Mouse (Mus musculus): ENCODE measurements around the gene Atg10. TPM values are rescaled to one million over a fixed set of nuclear protein-coding genes. Genes with fewer than 3 reads are reported as not detected.
A peak's percentile ranks its signal among the peaks of the same experiment; 100 is the strongest.

Gene Atg10
- polyA plus RNA-seq, 1 experiment from 2014 or later: 16.8 TPM

DNA sequence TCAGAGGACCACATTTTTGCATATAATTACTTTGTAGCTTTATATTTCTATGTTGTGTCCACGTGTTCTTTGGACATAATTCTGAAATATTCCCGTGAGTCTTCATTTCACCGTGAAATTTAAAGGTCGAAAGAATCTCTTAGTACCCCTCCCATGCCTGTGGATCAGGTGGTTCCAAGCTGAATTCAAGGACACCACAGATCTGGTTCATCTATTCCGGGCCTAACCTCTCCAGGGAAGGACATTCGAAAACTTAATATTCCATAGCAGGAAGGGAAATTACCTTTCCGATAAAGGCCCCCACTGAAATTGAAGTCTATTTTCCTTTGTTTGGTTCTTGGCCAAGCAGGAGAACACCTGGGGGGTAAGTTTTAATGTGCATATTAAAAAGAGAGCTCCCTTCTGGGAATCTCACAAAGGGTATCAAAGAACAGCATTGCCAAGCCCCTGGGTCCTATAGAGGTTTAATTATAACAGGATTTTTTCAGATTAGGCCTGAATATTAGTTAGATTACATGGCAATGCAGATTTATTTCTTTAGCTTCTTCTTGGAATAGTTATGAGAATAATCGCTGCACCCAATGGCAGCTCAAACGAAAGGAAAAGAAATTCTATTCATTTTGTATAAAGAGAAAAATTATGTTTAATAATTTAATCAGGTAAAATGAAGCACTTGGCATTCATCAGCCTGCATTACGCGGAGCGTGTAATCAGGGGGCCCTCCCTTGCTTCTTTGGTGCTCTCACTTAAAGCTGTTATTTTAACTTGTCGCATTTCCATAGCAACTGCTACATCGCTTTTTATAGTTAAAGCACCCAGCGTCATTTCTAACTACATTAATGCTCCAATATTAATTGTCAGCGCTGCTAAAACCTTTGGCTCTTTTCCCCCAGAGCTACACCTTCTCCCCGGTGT, 310.8 kb downstream of the Atg10 start:
- WGBS: 78% methylated on average over 17 of the region's 17 CpGs
- Histone ChIP-seq H3K36me3 (ENCODE audit: control insufficient read depth, insufficient read depth, low read length) (no peaks in the 10 kb centered on the region), H3K27me3 (replicated peaks; ENCODE audit: control insufficient read depth, insufficient read depth, low read length) (no peaks in the 10 kb centered on the region)

DNA sequence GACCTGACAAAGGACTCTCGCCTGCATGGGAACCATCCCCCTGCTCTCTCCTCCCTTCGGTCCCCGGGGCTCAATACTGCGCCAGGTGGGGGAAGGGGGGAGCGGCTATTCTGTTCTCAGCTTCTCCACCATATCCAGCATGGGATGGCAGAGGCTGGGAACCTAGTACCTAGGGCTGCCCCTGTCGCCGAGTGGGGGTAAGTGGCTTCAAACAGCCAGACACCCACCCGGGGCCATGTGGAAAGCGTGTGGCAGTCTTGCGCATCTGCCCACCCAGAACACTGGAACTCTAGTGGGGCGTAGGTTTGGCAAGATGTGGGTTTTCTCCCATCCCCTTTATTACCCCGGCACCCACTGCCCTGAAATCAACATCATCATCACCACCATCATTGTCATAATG, 316.4 kb downstream of the Atg10 start:
- no peaks in the 10 kb centered on the region for H3K36me3 ChIP-seq (ENCODE audit: control insufficient read depth, insufficient read depth, low read length)
- no peak overlapping the region for H3K4me3 ChIP-seq (ENCODE audit: low read length)
- H3K27ac ChIP-seq (ENCODE audit: low read length): no peak overlapping the region
- ATAC-seq: no peak
- no peak overlapping the region for H3K9ac ChIP-seq (ENCODE audit: low read depth, low read length)
- H3K27me3 ChIP-seq (replicated peaks; ENCODE audit: control insufficient read depth, insufficient read depth, low read length): no peaks in the 10 kb centered on the region
- no peaks in the 10 kb centered on the region for H3K4me1 ChIP-seq (ENCODE audit: control insufficient read depth, insufficient read depth, low read length)
- 90% methylated on average over 12 of the region's 12 CpGs for WGBS
- H3K4me2 ChIP-seq (ENCODE audit: low read depth, low read length): no peak overlapping the region
- H3K9me3 ChIP-seq (ENCODE audit: control insufficient read depth, low read length): no peaks in the 10 kb centered on the region

More for the DNA sequence above, 310.8 kb downstream of the Atg10 start:
- no peak for ATAC-seq
- no peak overlapping the region for H3K4me3 ChIP-seq (ENCODE audit: low read length)
- H3K4me1 ChIP-seq (ENCODE audit: control insufficient read depth, insufficient read depth, low read length): no peaks in the 10 kb centered on the region
- H3K9ac ChIP-seq (ENCODE audit: low read depth, low read length): no peak overlapping the region
- H3K4me2 ChIP-seq (ENCODE audit: low read depth, low read length): no peak overlapping the region
- H3K9me3 ChIP-seq (ENCODE audit: control insufficient read depth, low read length): no peaks in the 10 kb centered on the region
- H3K27ac ChIP-seq (ENCODE audit: low read length): no peak overlapping the region

- no peaks in the 10 kb centered on the region for H3K4me1 ChIP-seq (ENCODE audit: control insufficient read depth, insufficient read depth, low read length)
- no peak within 1 kb of the TSS for H3K4me3 ChIP-seq (ENCODE audit: low read length)
- H3K27me3 ChIP-seq (replicated peaks; ENCODE audit: control insufficient read depth, insufficient read depth, low read length): no peaks in the 10 kb centered on the region
- no peaks in the 10 kb centered on the region for H3K36me3 ChIP-seq (ENCODE audit: control insufficient read depth, insufficient read depth, low read length)
- no peaks in the 10 kb centered on the region for H3K9me3 ChIP-seq (ENCODE audit: control insufficient read depth, low read length)
- no peak for ATAC-seq
- H3K9ac ChIP-seq (ENCODE audit: low read depth, low read length): no peak within 1 kb of the TSS
- H3K4me2 ChIP-seq (ENCODE audit: low read depth, low read length): no peak within 1 kb of the TSS
- 90% methylated on average over 5 of the region's 5 CpGs for WGBS
- H3K27ac ChIP-seq (ENCODE audit: low read length): no peak within 1 kb of the TSS
Measured at GRCm38 (mm10) chr13:90905176-90905575, 318.6 kb downstream of the Atg10 start, which contains the start of gene Atp6ap1l. Gene Atp6ap1l, minus strand, starts transcription at chr13:90905355.

- Histone ChIP-seq H3K9me3 (ENCODE audit: control insufficient read depth, low read length) (no peaks in the 10 kb centered on the region), H3K27me3 (replicated peaks; ENCODE audit: control insufficient read depth, insufficient read depth, low read length) (no peaks in the 10 kb centered on the region), H3K9ac (ENCODE audit: low read depth, low read length) (no peak overlapping the region), H3K27ac (ENCODE audit: low read length) (no peak overlapping the region), H3K4me3 (ENCODE audit: low read length) (no peak overlapping the region), H3K36me3 (ENCODE audit: control insufficient read depth, insufficient read depth, low read length) (no peaks in the 10 kb centered on the region), H3K4me1 (ENCODE audit: control insufficient read depth, insufficient read depth, low read length) (no peaks in the 10 kb centered on the region), H3K4me2 (ENCODE audit: low read depth, low read length) (no peak overlapping the region)
- WGBS: 91% methylated on average over 12 of the region's 12 CpGs
- ATAC-seq: no peak
Measured at GRCm38 (mm10) chr13:90896821-90897220, 326.9 kb downstream of the Atg10 start.

- H3K4me1 ChIP-seq (ENCODE audit: control insufficient read depth, insufficient read depth, low read length): no peaks in the 10 kb centered on the region
- no peak overlapping the region for H3K4me2 ChIP-seq (ENCODE audit: low read depth, low read length)
- no peak overlapping the region for H3K9ac ChIP-seq (ENCODE audit: low read depth, low read length)
- H3K36me3 ChIP-seq (ENCODE audit: control insufficient read depth, insufficient read depth, low read length): no peaks in the 10 kb centered on the region
- H3K27me3 ChIP-seq (replicated peaks; ENCODE audit: control insufficient read depth, insufficient read depth, low read length): no peaks in the 10 kb centered on the region
- no peak overlapping the region for H3K27ac ChIP-seq (ENCODE audit: low read length)
- WGBS: 56% methylated on average over 2 of the region's 2 CpGs
- ATAC-seq: no peak
- no peak overlapping the region for H3K4me3 ChIP-seq (ENCODE audit: low read length)
- H3K9me3 ChIP-seq (ENCODE audit: control insufficient read depth, low read length): no peaks in the 10 kb centered on the region
Measured at GRCm38 (mm10) chr13:90896098-90896497, 327.7 kb downstream of the Atg10 start.

- Histone ChIP-seq H3K27me3 (replicated peaks; ENCODE audit: control insufficient read depth, insufficient read depth, low read length) (no peaks in the 10 kb centered on the region), H3K9ac (ENCODE audit: low read depth, low read length) (no peak overlapping the region), H3K36me3 (ENCODE audit: control insufficient read depth, insufficient read depth, low read length) (no peaks in the 10 kb centered on the region), H3K9me3 (ENCODE audit: control insufficient read depth, low read length) (no peaks in the 10 kb centered on the region), H3K4me2 (ENCODE audit: low read depth, low read length) (no peak overlapping the region), H3K4me1 (ENCODE audit: control insufficient read depth, insufficient read depth, low read length) (no peaks in the 10 kb centered on the region), H3K27ac (ENCODE audit: low read length) (no peak overlapping the region), H3K4me3 (ENCODE audit: low read length) (no peak overlapping the region)
- 96% methylated on average over 4 of the region's 4 CpGs for WGBS
- ATAC-seq: no peak
Measured at GRCm38 (mm10) chr13:90894819-90895218, 328.9 kb downstream of the Atg10 start.

- H3K27me3 ChIP-seq (replicated peaks; ENCODE audit: control insufficient read depth, insufficient read depth, low read length): no peaks in the 10 kb centered on the region
- no peak for ATAC-seq
- peaks cover 8% of the 10 kb centered on the region; the same call in 1 of the 2 replicates for H3K4me1 ChIP-seq (ENCODE audit: control insufficient read depth, insufficient read depth, low read length)
- H3K27ac ChIP-seq (ENCODE audit: low read length): no peak overlapping the region
- no peaks in the 10 kb centered on the region for H3K9me3 ChIP-seq (ENCODE audit: control insufficient read depth, low read length)
- no peaks in the 10 kb centered on the region for H3K36me3 ChIP-seq (ENCODE audit: control insufficient read depth, insufficient read depth, low read length)
- no peak overlapping the region for H3K4me2 ChIP-seq (ENCODE audit: low read depth, low read length)
- H3K9ac ChIP-seq (ENCODE audit: low read depth, low read length): no peak overlapping the region
- H3K4me3 ChIP-seq (ENCODE audit: low read length): no peak overlapping the region
- 88% methylated on average over 5 of the region's 5 CpGs for WGBS
Measured at GRCm38 (mm10) chr13:90890111-90890510, 333.7 kb downstream of the Atg10 start.

- Histone ChIP-seq H3K4me3 (ENCODE audit: low read length) (peak overlapping the region; percentile 32), H3K9ac (ENCODE audit: low read depth, low read length) (0 out of 2 replicates have a peak overlapping the region, but pooled peaks have one; percentile 8), H3K9me3 (ENCODE audit: control insufficient read depth, low read length) (no peaks in the 10 kb centered on the region), H3K36me3 (ENCODE audit: control insufficient read depth, insufficient read depth, low read length) (no peaks in the 10 kb centered on the region), H3K4me1 (ENCODE audit: control insufficient read depth, insufficient read depth, low read length) (peaks cover 8% of the 10 kb centered on the region; the same call in 1 of the 2 replicates), H3K27ac (ENCODE audit: low read length) (no peak overlapping the region), H3K4me2 (ENCODE audit: low read depth, low read length) (peak overlapping the region; percentile 64), H3K27me3 (replicated peaks; ENCODE audit: control insufficient read depth, insufficient read depth, low read length) (no peaks in the 10 kb centered on the region)
- ATAC-seq: peak; percentile 79
- WGBS: 1% methylated on average over 18 of the region's 18 CpGs
Measured at GRCm38 (mm10) chr13:90886568-90886983, 337.2 kb downstream of the Atg10 start.

DNA sequence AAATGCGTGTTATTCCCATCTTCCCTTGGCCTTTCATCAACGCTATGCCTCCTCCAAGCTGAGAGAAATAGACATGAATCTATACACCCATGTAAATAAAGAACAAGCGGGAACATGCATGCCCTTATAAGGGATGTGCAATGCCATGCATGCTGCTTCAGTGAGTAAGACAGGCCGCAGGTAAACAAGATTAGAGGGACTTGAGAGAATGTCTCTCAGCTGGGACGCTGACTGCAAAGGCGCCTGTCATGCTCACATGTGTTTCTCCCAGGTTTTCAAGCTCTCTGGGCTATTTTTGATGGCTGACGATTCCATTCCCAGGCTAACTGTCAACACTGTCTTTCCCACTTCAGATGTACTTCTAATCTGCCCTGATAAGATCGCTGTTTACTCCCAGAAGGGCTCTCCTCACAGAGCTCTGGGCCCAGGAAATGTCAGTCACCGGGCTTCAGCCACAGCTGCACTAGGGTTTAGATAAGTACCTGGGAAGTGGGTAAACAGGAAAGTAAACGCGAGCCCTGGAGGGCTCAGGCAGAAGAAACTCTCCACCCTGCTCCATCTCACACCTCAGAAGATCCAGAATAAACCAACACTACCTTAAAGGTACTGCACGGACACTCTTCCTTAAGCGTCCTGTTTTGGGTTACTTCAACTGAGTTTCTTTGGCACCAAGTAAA, 337.8 kb downstream of the Atg10 start:
- H3K9me3 ChIP-seq (ENCODE audit: control insufficient read depth, low read length): no peaks in the 10 kb centered on the region
- H3K4me2 ChIP-seq (ENCODE audit: low read depth, low read length): peak overlapping the region; percentile 64
- H3K4me3 ChIP-seq (ENCODE audit: low read length): peak overlapping the region; percentile 32
- ATAC-seq: peak; percentile 58
- H3K36me3 ChIP-seq (ENCODE audit: control insufficient read depth, insufficient read depth, low read length): no peaks in the 10 kb centered on the region
- no peaks in the 10 kb centered on the region for H3K27me3 ChIP-seq (replicated peaks; ENCODE audit: control insufficient read depth, insufficient read depth, low read length)
- 0 out of 2 replicates have a peak overlapping the region, but pooled peaks have one; percentile 8 for H3K9ac ChIP-seq (ENCODE audit: low read depth, low read length)
- no peak overlapping the region for H3K27ac ChIP-seq (ENCODE audit: low read length)
- WGBS: 43% methylated on average over 13 of the region's 13 CpGs
- H3K4me1 ChIP-seq (ENCODE audit: control insufficient read depth, insufficient read depth, low read length): peaks cover 8% of the 10 kb centered on the region; the same call in 1 of the 2 replicates

Measured in intestine, embryonic 16.5 days (tissue).